Mouse (Mus musculus) kidney, embryonic 15.5 days (tissue): Measurements from ENCODE around the gene Tmed9. TPM values are rescaled to one million over a fixed set of nuclear protein-coding genes. Genes with fewer than 3 reads are reported as not detected.
A peak's percentile ranks its signal among the peaks of the same experiment; 100 is the strongest.

Experiments used
- ATAC-seq: fragments of 200-750 bp; cut with Nextera tagmentation; replicated peaks from 2 replicates; pipeline ENCODE4 v1.8.0; 2017; ENCODE audit warnings: moderate TSS enrichment; ENCODE audit not compliant: low FRiP score
- H3K27ac ChIP-seq: fragments of 300-500 bp; sonication (generic); 2 replicates; pipeline ENCODE4 v1.5.1; 2015; ENCODE audit warnings: mild to moderate bottlenecking, inconsistent platforms
- H3K27me3 ChIP-seq: fragments of 300-500 bp; sonication (generic); 2 replicates; pipeline ENCODE4 v1.6.1; 2015; ENCODE audit warnings: inconsistent platforms
- H3K36me3 ChIP-seq: fragments of 300-500 bp; sonication (generic); 2 replicates; pipeline ENCODE4 v1.6.1; 2015; ENCODE audit warnings: inconsistent platforms
- H3K4me1 ChIP-seq: fragments of 300-500 bp; sonication (generic); 2 replicates; pipeline ENCODE4 v1.6.1; 2015; ENCODE audit warnings: inconsistent platforms
- H3K4me2 ChIP-seq: fragments of 300-500 bp; sonication (generic); 2 replicates; pipeline ENCODE4 v1.6.1; 2015; ENCODE audit warnings: moderate library complexity, mild to moderate bottlenecking, inconsistent platforms
- H3K4me3 ChIP-seq: fragments of 300-500 bp; sonication (generic); replicated peaks from 2 replicates; pipeline ENCODE4 v1.5.1; 2015; ENCODE audit warnings: mild to moderate bottlenecking, inconsistent platforms
- H3K9ac ChIP-seq: fragments of 300-500 bp; sonication (generic); 2 replicates; pipeline ENCODE4 v1.6.1; 2015; ENCODE audit warnings: mild to moderate bottlenecking, inconsistent platforms
- H3K9me3 ChIP-seq: fragments of 300-500 bp; sonication (generic); replicated peaks from 2 replicates; pipeline ENCODE4 v1.6.1; 2016; ENCODE audit warnings: inconsistent platforms
- WGBS: fragments of 180-500 bp; shearing (Covaris S2); methylation state at CpG from one replicate; pipeline ENCODE4 v1.1.7; 2015; ENCODE audit warnings: mixed read lengths; 5-methylcytosine and 5-hydroxymethylcytosine counted together
- polyA plus RNA-seq: library from polyadenylated mRNA; unstranded; fragments of >200 nt; fragmentation: Nextera tagmentation; extraction: Ambion mirVana; gene quantifications from 2 replicates; pipeline ENCODE4 v1.2.1, GENCODE M21; 2015

Tmed9 gene
- 160 and 246 TPM in 2 replicates for polyA plus RNA-seq

DNA sequence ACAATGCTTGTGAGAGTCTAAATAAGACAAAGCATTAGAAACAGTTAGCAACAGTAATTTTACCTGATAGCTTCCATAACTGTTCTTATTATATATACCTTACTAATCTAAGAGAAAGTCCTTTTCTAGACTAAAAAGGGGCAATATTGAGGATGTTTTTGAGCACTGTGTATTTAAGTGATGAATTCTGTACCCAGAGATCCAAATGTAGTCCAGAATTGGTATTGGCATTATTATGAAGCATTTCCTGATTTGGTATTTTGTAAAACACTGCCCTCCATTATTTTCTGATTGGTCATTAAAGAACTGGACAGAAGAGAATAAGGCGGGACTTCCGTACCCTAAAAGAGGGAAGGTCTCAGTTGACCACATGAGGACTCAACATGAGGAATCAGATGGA, at the start of gene Tmed9:
Gene Tmed9, plus strand, starts transcription at position 301 of the 400 bp plus-strand sequence.
- Histone ChIP-seq H3K36me3 (peaks cover 5% of the 10 kb centered on the region), H3K4me1 (peaks cover 18% of the 10 kb centered on the region), H3K9ac (no peak within 1 kb of the TSS), H3K27me3 (no peaks in the 10 kb centered on the region), H3K9me3 (no peaks in the 10 kb centered on the region), H3K4me3 (no peak within 1 kb of the TSS), H3K27ac (no peak within 1 kb of the TSS), H3K4me2 (no peak within 1 kb of the TSS)
- 92% methylated on average over 2 of the region's 2 CpGs for WGBS
- no peak for ATAC-seq

DNA sequence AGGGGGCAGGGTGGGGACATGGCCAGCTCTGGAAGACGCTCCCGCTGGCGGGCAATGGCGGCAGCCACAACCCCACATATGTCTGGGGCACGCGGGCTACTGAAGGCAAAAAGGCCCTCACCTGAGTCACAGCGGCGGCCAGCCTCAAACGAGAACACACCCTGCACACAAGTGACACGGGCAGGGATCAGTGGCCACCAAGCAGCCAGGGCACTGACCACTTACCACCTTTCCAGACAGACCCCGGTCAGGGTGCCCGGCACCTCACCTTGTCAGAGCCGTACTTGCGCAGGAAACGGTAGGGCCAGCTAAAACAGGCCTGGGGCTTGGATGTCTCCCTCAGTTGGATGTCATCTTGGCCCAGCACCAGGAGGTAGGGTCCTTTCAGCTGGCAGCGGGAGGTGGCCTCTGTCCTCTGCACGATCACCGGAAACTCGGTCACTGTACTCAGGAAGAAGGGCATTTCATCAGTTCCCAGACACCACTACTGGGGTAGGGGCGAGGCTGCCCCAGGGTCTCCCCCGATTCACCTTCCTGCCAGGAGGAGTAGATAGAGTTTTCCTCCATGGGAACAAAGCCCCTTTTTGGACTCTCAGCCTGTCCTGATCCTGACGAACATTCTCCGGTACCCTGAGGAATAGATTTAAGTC, 49.5 kb upstream of the Tmed9 start:
- no peak overlapping the region for H3K9ac ChIP-seq
- WGBS: 89% methylated on average over 23 of the region's 23 CpGs

DNA sequence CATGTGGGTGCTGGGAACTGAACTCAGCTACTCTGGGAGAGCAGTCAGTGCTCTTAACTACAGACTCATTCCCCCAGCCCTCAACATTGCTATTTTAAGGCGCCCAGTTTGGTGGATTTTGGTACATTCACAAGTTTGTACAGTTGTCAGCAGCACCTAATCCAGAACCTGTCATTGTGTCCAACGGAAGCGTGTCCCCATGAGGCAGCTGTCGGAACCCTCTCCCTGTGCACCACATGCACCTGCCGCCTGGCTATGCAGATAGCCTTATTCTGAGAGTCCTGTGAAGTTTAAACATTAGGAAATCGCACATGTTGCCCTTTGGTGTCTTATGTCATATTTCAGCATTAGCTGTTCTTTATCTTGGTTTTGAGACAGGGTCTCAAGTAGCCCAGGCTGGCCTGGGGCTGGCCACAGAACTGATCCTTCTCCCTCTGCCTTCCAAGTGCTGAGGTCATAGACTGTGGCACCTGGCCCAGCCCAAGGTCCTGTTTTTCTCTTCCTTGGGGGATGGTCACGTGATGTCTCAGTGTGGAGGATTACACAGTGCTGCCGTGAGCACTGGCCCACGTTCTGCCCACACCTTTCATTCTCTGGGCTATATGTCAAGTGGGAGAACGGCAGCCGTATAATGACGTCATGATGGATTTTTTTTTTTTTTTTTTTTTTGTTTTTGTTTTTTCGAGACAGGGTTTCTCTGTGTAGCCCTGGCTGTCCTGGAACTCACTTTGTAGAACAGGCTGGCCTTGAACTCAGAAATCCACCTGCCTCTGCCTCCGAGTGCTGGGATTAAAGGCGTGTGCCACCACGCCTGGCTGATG, 47.6 kb upstream of the Tmed9 start:
- Histone ChIP-seq H3K4me1 (peaks cover 16% of the 10 kb centered on the region), H3K9me3 (no peaks in the 10 kb centered on the region), H3K4me3 (no peak overlapping the region), H3K27me3 (no peaks in the 10 kb centered on the region), H3K36me3 (peaks cover 22% of the 10 kb centered on the region), H3K27ac (no peak overlapping the region), H3K9ac (no peak overlapping the region), H3K4me2 (no peak overlapping the region)
- 76% methylated on average over 16 of the region's 16 CpGs for WGBS
- no peak for ATAC-seq

More for the DNA sequence above, 49.5 kb upstream of the Tmed9 start:
- Histone ChIP-seq H3K4me3 (no peak overlapping the region), H3K4me2 (no peak overlapping the region), H3K27ac (no peak overlapping the region), H3K4me1 (peaks cover 16% of the 10 kb centered on the region), H3K36me3 (peaks cover 4% of the 10 kb centered on the region), H3K27me3 (no peaks in the 10 kb centered on the region), H3K9me3 (no peaks in the 10 kb centered on the region)
- no peak for ATAC-seq

DNA sequence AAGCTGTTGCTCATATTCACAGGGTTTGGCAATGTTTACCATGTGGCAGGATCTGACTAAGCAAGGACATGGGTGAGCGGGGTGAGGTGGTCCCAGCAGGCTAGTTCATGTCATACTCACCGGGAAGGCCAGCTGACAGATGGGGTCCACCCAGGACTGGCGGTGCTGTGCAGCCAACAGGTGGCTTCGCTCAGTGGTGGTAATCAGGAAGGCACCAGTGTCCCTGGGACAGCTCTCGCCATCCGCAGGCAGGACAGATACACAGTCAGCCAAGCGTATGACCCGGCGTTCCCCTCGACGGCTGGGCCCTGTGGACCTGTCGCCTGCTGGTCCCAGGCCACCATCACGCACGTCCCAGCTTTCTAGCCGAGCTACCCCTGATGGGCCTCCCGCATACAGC, 46.3 kb upstream of the Tmed9 start:
- no peak overlapping the region for H3K27ac ChIP-seq
- H3K4me1 ChIP-seq: peaks cover 16% of the 10 kb centered on the region
- ATAC-seq: no peak
- H3K27me3 ChIP-seq: no peaks in the 10 kb centered on the region
- no peak overlapping the region for H3K9ac ChIP-seq
- peaks cover 35% of the 10 kb centered on the region for H3K36me3 ChIP-seq
- H3K4me2 ChIP-seq: no peak overlapping the region
- WGBS: 76% methylated on average over 16 of the region's 16 CpGs
- H3K9me3 ChIP-seq: no peaks in the 10 kb centered on the region
- no peak overlapping the region for H3K4me3 ChIP-seq

DNA sequence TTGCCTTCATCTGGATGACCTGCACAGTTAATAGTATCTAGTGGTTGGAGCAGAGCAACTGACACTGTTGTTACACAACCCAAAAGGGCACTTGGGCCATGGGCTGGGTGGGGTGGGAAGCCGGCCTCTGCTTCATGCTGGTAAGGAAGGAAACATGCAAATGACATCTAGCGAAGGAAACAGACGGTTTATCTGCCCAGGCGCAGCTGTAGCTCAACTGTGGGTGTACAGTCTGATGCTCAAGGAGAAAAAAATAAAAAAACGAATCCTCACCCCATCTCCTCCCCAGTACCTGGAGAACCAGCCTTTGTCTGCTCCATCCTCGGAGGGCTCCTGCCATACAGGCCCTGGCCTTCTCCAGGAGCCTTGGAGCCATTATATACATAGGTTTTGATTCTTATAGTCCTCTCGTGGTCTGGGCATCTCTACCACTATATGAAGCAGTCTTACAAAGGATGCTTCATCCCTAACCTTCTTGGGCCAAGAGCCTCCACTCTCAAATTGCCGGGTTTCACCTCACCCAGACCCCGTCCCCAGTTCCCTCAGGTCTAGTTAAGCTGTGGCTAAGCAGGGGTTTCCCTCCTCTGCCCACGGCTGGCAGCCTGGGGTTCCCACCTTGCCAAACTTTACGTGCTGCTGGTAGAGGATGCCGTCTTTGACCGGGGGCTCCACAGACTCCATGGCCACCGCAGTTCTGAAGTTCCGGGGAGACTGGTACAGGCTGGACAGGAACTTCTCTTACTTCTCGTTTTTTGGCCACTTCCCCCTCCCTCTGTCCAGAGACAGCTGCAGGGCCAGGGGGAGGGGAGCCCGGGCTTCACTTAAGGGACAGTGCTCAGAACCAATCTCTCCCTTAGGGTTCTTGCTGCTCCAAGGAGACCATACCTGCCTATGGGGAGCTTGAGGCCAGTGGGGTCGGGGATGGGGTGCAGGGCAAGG, 45.4 kb upstream of the Tmed9 start:
- Histone ChIP-seq H3K9ac (no peak overlapping the region), H3K27ac (no peak overlapping the region), H3K4me3 (no peak overlapping the region), H3K4me2 (no peak overlapping the region), H3K4me1 (peaks cover 12% of the 10 kb centered on the region), H3K27me3 (no peaks in the 10 kb centered on the region), H3K36me3 (peaks cover 43% of the 10 kb centered on the region), H3K9me3 (no peaks in the 10 kb centered on the region)
- ATAC-seq: no peak
- WGBS: 80% methylated on average over 18 of the region's 18 CpGs

DNA sequence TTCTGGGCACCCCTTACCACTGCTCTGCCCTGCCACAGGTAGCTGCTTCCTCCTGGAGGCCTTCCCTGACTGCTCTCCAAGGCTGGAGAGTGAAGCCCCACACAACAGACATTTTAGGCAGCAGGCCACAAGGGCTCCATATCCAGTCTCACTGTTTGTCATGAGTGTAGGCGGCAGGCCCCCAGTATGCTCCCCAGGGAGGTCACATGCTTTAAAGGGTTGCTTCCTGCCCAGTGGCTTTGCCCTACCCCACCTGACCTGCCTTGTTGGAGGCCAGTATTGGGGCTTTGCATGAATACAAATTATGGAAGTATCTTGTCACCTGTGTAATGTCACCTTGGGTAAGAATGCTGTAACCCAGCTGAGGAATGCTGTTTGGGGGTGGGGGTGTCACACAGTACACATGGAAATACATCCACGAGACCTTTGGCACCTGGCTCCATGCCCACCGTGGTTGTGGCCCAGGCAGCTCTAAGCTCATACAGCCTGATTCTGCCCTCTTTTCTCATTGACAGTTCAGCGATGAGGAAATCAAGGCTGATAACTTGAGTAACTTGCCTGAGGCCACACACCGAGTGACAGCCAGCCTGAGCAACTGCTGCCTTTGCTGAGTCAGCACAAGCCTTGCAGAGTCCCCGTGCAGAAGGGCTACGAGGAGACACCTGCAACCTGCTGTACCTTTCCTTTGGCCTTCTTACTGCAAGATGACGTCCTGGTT, 44.2 kb upstream of the Tmed9 start, which contains the start of gene Dok3:
Gene Dok3, minus strand, starts transcription at position 99 of the 718 bp plus-strand sequence.
- WGBS: 72% methylated on average over 8 of the region's 8 CpGs
- Histone ChIP-seq H3K9me3 (no peaks in the 10 kb centered on the region), H3K4me3 (no peak within 1 kb of the TSS), H3K4me2 (no peak within 1 kb of the TSS), H3K4me1 (no peaks in the 10 kb centered on the region), H3K27ac (no peak within 1 kb of the TSS), H3K36me3 (peaks cover 56% of the 10 kb centered on the region), H3K9ac (no peak within 1 kb of the TSS), H3K27me3 (no peaks in the 10 kb centered on the region)
- no peak for ATAC-seq

DNA sequence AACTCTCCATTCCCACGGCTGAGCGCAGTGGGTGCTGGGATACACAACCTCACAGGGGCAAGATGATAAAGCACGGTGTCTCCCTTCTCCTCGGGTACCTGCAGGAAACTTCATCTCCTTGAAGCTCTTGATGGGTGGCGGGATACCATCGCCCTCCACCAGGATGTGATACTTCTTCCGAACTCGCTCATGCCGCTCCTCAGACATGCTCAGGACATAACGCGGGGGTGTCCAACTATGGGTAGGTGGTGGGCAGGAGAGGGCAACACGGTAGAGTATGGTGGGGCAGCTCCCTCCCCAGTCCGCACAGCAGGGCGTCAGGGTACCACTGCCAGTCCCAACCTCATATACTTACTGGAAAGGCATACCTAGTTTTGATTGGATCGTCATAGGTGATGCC, 38.3 kb upstream of the Tmed9 start:
- Histone ChIP-seq H3K36me3 (peaks cover 78% of the 10 kb centered on the region), H3K4me1 (peaks cover 19% of the 10 kb centered on the region), H3K27me3 (no peaks in the 10 kb centered on the region), H3K9ac (peak overlapping the region; percentile 65; the same call in 1 of the 2 replicates), H3K4me3 (peak overlapping the region; percentile 63), H3K4me2 (peak overlapping the region; percentile 96), H3K27ac (no peak overlapping the region), H3K9me3 (no peaks in the 10 kb centered on the region)
- WGBS: 90% methylated on average over 15 of the region's 15 CpGs
- no peak for ATAC-seq

DNA sequence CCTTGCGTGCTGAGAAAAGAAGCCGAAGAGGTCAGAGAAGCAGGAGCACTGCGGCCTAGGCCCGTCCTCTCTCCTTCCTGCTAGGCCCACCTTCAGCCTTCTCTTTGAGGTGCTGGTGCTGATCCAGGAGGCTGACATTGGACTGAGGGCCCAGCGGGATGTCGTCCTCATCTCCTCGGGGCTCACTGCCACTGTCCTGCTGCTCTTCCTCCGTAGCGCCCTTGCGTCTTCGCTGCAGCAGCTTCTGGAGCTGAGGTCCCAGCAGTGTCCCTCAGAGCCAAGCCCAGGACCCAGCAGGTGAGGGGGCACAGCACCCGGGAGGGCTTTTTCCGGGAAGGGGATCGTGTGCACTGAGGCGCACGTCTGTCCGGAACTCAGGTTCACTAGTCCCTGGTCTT, 37.7 kb upstream of the Tmed9 start:
- Histone ChIP-seq H3K4me3 (peak overlapping the region; percentile 63), H3K36me3 (peaks cover 78% of the 10 kb centered on the region), H3K27ac (peak overlapping the region; percentile 49; the same call in 1 of the 2 replicates), H3K9me3 (no peaks in the 10 kb centered on the region), H3K4me1 (peaks cover 19% of the 10 kb centered on the region), H3K27me3 (no peaks in the 10 kb centered on the region), H3K4me2 (peak overlapping the region; percentile 96), H3K9ac (peak overlapping the region; percentile 65)
- no peak for ATAC-seq
- 15% methylated on average over 17 of the region's 17 CpGs for WGBS

DNA sequence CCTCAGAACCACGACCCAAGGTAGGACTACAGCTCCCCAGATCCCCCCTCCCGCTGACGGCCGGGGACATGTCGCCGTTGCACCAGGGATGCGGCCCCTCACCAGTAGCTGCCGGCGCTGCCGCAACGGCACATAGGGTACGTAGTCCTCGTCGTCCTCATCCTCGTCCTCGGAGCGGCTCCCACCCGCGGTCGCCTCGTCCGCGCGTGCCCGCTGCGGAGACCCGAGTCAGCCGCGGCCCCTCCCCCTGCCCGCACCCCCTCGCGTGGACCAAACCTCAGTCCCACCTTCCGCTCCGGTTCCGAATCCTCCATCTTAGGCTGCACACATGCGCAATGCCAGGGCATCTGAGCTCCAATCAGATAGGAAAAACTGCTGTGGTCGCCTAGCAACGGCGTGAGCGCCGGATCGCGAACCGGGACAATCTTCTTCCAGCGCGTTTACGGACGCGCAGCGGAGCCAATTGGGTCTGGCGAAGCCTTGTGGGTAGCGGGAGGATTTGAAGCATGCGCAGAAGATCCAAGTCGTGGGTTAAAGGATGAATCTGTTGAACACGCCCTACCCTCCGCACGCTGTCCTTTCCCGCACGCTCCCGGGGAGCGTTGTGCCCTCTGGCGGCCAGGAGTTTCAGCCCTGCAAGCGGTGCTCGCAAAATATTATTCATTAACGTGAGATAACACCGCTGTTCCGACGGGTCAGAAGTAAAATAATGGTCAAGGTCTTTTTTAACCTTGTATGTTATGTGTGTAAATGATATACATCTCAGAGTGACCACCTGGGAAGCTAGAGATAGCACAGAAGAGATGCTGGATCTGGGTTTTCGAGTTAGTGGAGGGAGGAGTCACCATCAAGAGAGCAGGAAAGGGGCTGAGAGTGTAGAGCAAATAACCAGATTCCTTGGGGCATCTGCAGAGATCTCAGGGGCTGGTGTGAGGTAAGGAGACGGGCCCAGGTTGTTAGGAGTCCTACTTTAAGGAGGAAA, 37.0 kb upstream of the Tmed9 start, which contains the start of gene Ddx41:
Gene Ddx41, minus strand, starts transcription at position 465 of the 982 bp plus-strand sequence.
- Histone ChIP-seq H3K27ac (peak within 1 kb of the TSS; percentile 52), H3K9ac (peak within 1 kb of the TSS; percentile 65), H3K27me3 (no peaks in the 10 kb centered on the region), H3K4me3 (peak within 1 kb of the TSS; percentile 63), H3K4me1 (peaks cover 19% of the 10 kb centered on the region), H3K9me3 (no peaks in the 10 kb centered on the region), H3K36me3 (peaks cover 78% of the 10 kb centered on the region), H3K4me2 (peak within 1 kb of the TSS; percentile 96)
- ATAC-seq: peak; percentile 98
- WGBS: under 1% methylated on average over 70 of the region's 70 CpGs

DNA sequence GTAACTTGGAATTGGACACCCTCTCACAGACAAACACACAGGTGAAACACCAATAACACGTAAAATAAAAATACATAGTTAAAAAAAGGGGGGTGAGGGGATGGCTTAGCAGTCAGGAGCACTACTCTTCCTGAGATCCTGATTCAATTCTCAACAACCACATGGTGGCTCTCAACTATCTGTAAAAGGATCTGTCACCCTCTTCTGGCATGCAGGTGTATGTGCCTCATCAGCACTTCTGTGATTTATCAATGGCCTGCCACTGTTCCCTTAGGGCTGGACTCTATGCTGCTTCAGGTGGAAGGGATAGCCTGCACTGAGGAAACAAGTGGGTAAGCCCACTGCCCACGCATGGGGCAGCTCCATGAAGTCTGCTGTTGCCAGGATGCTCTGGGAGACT, 32.6 kb upstream of the Tmed9 start:
- no peak overlapping the region for H3K4me3 ChIP-seq
- H3K9me3 ChIP-seq: no peaks in the 10 kb centered on the region
- H3K27ac ChIP-seq: no peak overlapping the region
- ATAC-seq: no peak
- 93% methylated on average over 2 of the region's 2 CpGs for WGBS
- H3K4me1 ChIP-seq: peaks cover 6% of the 10 kb centered on the region
- H3K4me2 ChIP-seq: no peak overlapping the region
- no peaks in the 10 kb centered on the region for H3K27me3 ChIP-seq
- H3K36me3 ChIP-seq: peaks cover 85% of the 10 kb centered on the region
- no peak overlapping the region for H3K9ac ChIP-seq
